Mouse (Mus musculus): Measurements from ENCODE around the gene Slc25a22. TPM values are rescaled to one million over a fixed set of nuclear protein-coding genes. Genes with fewer than 3 reads are reported as not detected.

Slc25a22 gene
- polyA plus RNA-seq, 1 experiment from 2014 or later, result 24.5 TPM

- peaks cover 4% of the 10 kb centered on the region for H3K36me3 ChIP-seq (ENCODE audit: control insufficient read depth, insufficient read depth, low read length)
- H3K4me3 ChIP-seq (ENCODE audit: low read length), result peak overlapping the region; percentile 87
- no peaks in the 10 kb centered on the region; the same call in 1 of the 2 replicates for H3K27me3 ChIP-seq (ENCODE audit: control insufficient read depth, insufficient read depth, low read depth, low read length)
- H3K9ac ChIP-seq (ENCODE audit: low read length), result peak overlapping the region; percentile 81
- H3K4me1 ChIP-seq (replicated peaks; ENCODE audit: control insufficient read depth, insufficient read depth, low read length), result peaks cover 12% of the 10 kb centered on the region
- peak overlapping the region; percentile 99 for H3K4me2 ChIP-seq (ENCODE audit: low read depth, low read length)
- H3K9me3 ChIP-seq (ENCODE audit: control insufficient read depth, low read length), result no peaks in the 10 kb centered on the region
- H3K27ac ChIP-seq (ENCODE audit: low read length), result peak overlapping the region; percentile 46
- 26% methylated on average over 9 of the region's 9 CpGs for WGBS
- no peak for ATAC-seq (ENCODE audit: low read depth)
Measured at GRCm38 (mm10) chr7:141392552-141393222, 45.0 kb downstream of the Slc25a22 start.

- H3K9ac ChIP-seq (ENCODE audit: low read length), result peak within 1 kb of the TSS; percentile 81
- peak; percentile 97 for ATAC-seq (ENCODE audit: low read depth)
- H3K9me3 ChIP-seq (ENCODE audit: control insufficient read depth, low read length), result no peaks in the 10 kb centered on the region
- no peaks in the 10 kb centered on the region; the same call in 1 of the 2 replicates for H3K27me3 ChIP-seq (ENCODE audit: control insufficient read depth, insufficient read depth, low read depth, low read length)
- under 1% methylated on average over 57 of the region's 57 CpGs for WGBS
- H3K27ac ChIP-seq (ENCODE audit: low read length), result peak within 1 kb of the TSS; percentile 64
- peak within 1 kb of the TSS; percentile 99 for H3K4me2 ChIP-seq (ENCODE audit: low read depth, low read length)
- H3K36me3 ChIP-seq (ENCODE audit: control insufficient read depth, insufficient read depth, low read length), result peaks cover 4% of the 10 kb centered on the region
- H3K4me1 ChIP-seq (replicated peaks; ENCODE audit: control insufficient read depth, insufficient read depth, low read length), result peaks cover 12% of the 10 kb centered on the region
- peak within 1 kb of the TSS; percentile 87 for H3K4me3 ChIP-seq (ENCODE audit: low read length)
Measured at GRCm38 (mm10) chr7:141391625-141392551, 45.8 kb downstream of the Slc25a22 start, which contains the start of gene Taldo1. Gene Taldo1, plus strand, starts transcription at chr7:141392199.

GRCm38 (mm10) chr7:141390326-141391259 is 47.1 kb downstream of the Slc25a22 start:
- H3K27ac ChIP-seq (ENCODE audit: low read length), result no peak overlapping the region
- H3K4me2 ChIP-seq (ENCODE audit: low read depth, low read length), result no peak overlapping the region
- no peak overlapping the region for H3K4me3 ChIP-seq (ENCODE audit: low read length)
- H3K9ac ChIP-seq (ENCODE audit: low read length), result no peak overlapping the region
- 52% methylated on average over 9 of the region's 9 CpGs for WGBS
- H3K27me3 ChIP-seq (ENCODE audit: control insufficient read depth, insufficient read depth, low read depth, low read length), result no peaks in the 10 kb centered on the region; the same call in 1 of the 2 replicates
- no peak for ATAC-seq (ENCODE audit: low read depth)
- H3K4me1 ChIP-seq (replicated peaks; ENCODE audit: control insufficient read depth, insufficient read depth, low read length), result peaks cover 12% of the 10 kb centered on the region
- no peaks in the 10 kb centered on the region for H3K9me3 ChIP-seq (ENCODE audit: control insufficient read depth, low read length)
- no peaks in the 10 kb centered on the region for H3K36me3 ChIP-seq (ENCODE audit: control insufficient read depth, insufficient read depth, low read length)

- no peak for ATAC-seq (ENCODE audit: low read depth)
- H3K27ac ChIP-seq (ENCODE audit: low read length), result no peak overlapping the region
- no peak overlapping the region for H3K4me3 ChIP-seq (ENCODE audit: low read length)
- 49% methylated on average over 3 of the region's 3 CpGs for WGBS
- H3K27me3 ChIP-seq (ENCODE audit: control insufficient read depth, insufficient read depth, low read depth, low read length), result no peaks in the 10 kb centered on the region; the same call in none of the 2 replicates
- H3K4me1 ChIP-seq (replicated peaks; ENCODE audit: control insufficient read depth, insufficient read depth, low read length), result peaks cover 12% of the 10 kb centered on the region
- no peaks in the 10 kb centered on the region for H3K9me3 ChIP-seq (ENCODE audit: control insufficient read depth, low read length)
- no peak overlapping the region for H3K9ac ChIP-seq (ENCODE audit: low read length)
- no peak overlapping the region for H3K4me2 ChIP-seq (ENCODE audit: low read depth, low read length)
- H3K36me3 ChIP-seq (ENCODE audit: control insufficient read depth, insufficient read depth, low read length), result no peaks in the 10 kb centered on the region
Measured at GRCm38 (mm10) chr7:141388487-141389109, 49.1 kb downstream of the Slc25a22 start.

- WGBS, result 52% methylated on average over 2 of the region's 2 CpGs
- Histone ChIP-seq H3K27me3 (ENCODE audit: control insufficient read depth, insufficient read depth, low read depth, low read length) (no peaks in the 10 kb centered on the region; the same call in none of the 2 replicates), H3K27ac (ENCODE audit: low read length) (no peak overlapping the region), H3K4me1 (replicated peaks; ENCODE audit: control insufficient read depth, insufficient read depth, low read length) (peaks cover 9% of the 10 kb centered on the region), H3K9me3 (ENCODE audit: control insufficient read depth, low read length) (no peaks in the 10 kb centered on the region), H3K9ac (ENCODE audit: low read length) (no peak overlapping the region), H3K4me3 (ENCODE audit: low read length) (no peak overlapping the region), H3K4me2 (ENCODE audit: low read depth, low read length) (no peak overlapping the region), H3K36me3 (ENCODE audit: control insufficient read depth, insufficient read depth, low read length) (no peaks in the 10 kb centered on the region)
- ATAC-seq (ENCODE audit: low read depth), result no peak
Measured at GRCm38 (mm10) chr7:141387807-141388486, 49.7 kb downstream of the Slc25a22 start.

- no peaks in the 10 kb centered on the region for H3K36me3 ChIP-seq (ENCODE audit: control insufficient read depth, insufficient read depth, low read length)
- H3K4me2 ChIP-seq (ENCODE audit: low read depth, low read length), result no peak overlapping the region
- no peak overlapping the region for H3K27ac ChIP-seq (ENCODE audit: low read length)
- WGBS, result 69% methylated on average over 4 of the region's 4 CpGs
- no peak for ATAC-seq (ENCODE audit: low read depth)
- no peak overlapping the region for H3K9ac ChIP-seq (ENCODE audit: low read length)
- H3K27me3 ChIP-seq (ENCODE audit: control insufficient read depth, insufficient read depth, low read depth, low read length), result no peaks in the 10 kb centered on the region; the same call in 1 of the 2 replicates
- H3K4me3 ChIP-seq (ENCODE audit: low read length), result no peak overlapping the region
- H3K4me1 ChIP-seq (replicated peaks; ENCODE audit: control insufficient read depth, insufficient read depth, low read length), result no peaks in the 10 kb centered on the region
- no peaks in the 10 kb centered on the region for H3K9me3 ChIP-seq (ENCODE audit: control insufficient read depth, low read length)
Measured at GRCm38 (mm10) chr7:141381068-141381835, 56.4 kb downstream of the Slc25a22 start.

All from lung, embryonic 16.5 days (tissue).